Mouse (Mus musculus) neutrophil, adult 65 days (primary cell): ENCODE measurements around the gene 7530416G11Rik. TPM values are rescaled to one million over a fixed set of nuclear protein-coding genes. Genes with fewer than 3 reads are reported as not detected.

Experiments used
- total RNA-seq: library from RNA; stranded (reverse); gene quantifications from 2 replicates; pipeline ENCODE4 v1.2.4, GENCODE M21; 2023

The 7530416G11Rik gene
- total RNA-seq = not detected in 2 replicates

GRCm38 (mm10) chr15:85503127-85503526 lies at the start of gene 7530416G11Rik:
TSS of gene 7530416G11Rik (minus strand) at chr15:85503227.

Other genes starting within 250 kb of the 7530416G11Rik start
- gene Atxn10, start 167.0 kb downstream of the 7530416G11Rik start, total RNA-seq = 180 and 194 TPM in 2 replicates
- not detected in 2 replicates for gene Wnt7b, start 79.2 kb upstream of the 7530416G11Rik start, total RNA-seq
- gene Ppara, start 231.8 kb upstream of the 7530416G11Rik start, total RNA-seq = not detected in 2 replicates